Mouse (Mus musculus): ENCODE measurements at regions not wholly inside any gene's neighbourhood (a gene's known extent, or its start where the extent isn't known, plus 50 kb on each side); places are given as distances from the start of the nearest gene placed in this dataset.

DNA sequence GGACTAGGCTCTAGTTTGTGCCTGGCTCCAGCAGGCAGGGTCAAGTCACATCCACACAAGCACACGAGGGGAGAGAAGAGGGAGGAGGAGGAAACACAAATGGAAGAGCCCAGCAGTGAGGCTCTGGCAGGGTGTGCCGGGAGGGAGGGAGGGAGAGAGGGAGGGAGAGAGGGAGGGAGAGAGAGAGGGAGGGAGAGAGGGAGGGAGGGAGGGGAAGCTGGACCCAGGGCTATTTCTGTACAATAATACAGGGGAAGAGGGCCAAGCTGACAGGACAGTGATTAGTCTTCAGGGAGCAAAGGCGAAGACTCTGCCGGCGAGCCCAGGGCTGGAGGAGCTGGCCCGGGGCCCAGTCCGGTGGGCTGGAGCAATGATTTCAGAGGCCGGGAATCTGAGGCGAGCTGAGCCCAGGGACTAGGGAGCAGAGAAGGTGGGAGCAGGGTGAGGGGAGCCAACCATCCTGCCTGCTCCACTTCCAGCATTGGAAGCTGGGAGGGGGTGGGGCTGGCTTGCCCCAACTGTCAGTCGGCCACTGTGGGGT is 155.6 kb downstream of the Efnb1 start:
- no peaks in the 10 kb centered on the region for H3K36me3 ChIP-seq
- H3K27me3 ChIP-seq (replicated peaks), result peaks cover 46% of the 10 kb centered on the region
- peak overlapping the region; percentile 91 for H3K27ac ChIP-seq (ENCODE audit: poor library complexity, severe bottlenecking)
- H3K9me3 ChIP-seq (replicated peaks), result no peaks in the 10 kb centered on the region
- H3K9ac ChIP-seq, result peak overlapping the region; percentile 36; the same call in 1 of the 2 replicates
- H3K4me1 ChIP-seq (replicated peaks), result peaks cover 47% of the 10 kb centered on the region
- ATAC-seq (ENCODE audit: insufficient number of reproducible peaks, low FRiP score), result peak; percentile 81
- peak overlapping the region; percentile 10 for H3K4me2 ChIP-seq
- WGBS, result 33% methylated on average over 9 of the region's 10 CpGs
- no peak overlapping the region for H3K4me3 ChIP-seq

GRCm38 (mm10) chrX:99287988-99288387 is 152.1 kb downstream of the Efnb1 start:
- no peak overlapping the region for H3K27ac ChIP-seq (ENCODE audit: poor library complexity, severe bottlenecking)
- H3K4me3 ChIP-seq, result no peak overlapping the region
- no peak overlapping the region for H3K9ac ChIP-seq
- H3K36me3 ChIP-seq, result no peaks in the 10 kb centered on the region
- WGBS, result 64% methylated on average over 4 of the region's 4 CpGs
- H3K4me1 ChIP-seq (replicated peaks), result peaks cover 55% of the 10 kb centered on the region
- H3K27me3 ChIP-seq (replicated peaks), result peaks cover 31% of the 10 kb centered on the region
- H3K9me3 ChIP-seq (replicated peaks), result no peaks in the 10 kb centered on the region
- no peak overlapping the region for H3K4me2 ChIP-seq
- no peak for ATAC-seq (ENCODE audit: insufficient number of reproducible peaks, low FRiP score)

DNA sequence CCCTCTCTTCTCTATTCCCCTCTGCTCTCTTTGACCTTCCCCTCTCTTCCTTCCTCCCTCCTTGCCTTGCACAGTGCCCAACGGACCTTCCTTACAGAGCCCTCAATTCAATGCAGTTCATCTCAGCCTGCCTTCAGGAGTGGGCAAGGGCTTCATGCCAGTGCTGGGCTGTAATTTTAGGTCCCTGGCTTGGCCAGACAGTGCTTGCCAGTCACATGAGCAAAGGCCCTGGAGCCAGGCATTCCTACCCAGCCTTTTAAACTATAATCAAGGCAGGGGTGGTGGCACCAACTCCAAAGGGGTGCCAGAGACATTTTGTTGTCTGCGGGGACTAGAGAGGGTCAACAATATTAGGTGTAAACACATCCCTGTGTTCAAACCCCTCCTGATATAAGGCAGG is 150.9 kb downstream of the Efnb1 start:
- Histone ChIP-seq H3K4me3 (no peak overlapping the region), H3K9ac (no peak overlapping the region), H3K4me2 (no peak overlapping the region), H3K36me3 (no peaks in the 10 kb centered on the region), H3K27ac (ENCODE audit: poor library complexity, severe bottlenecking) (no peak overlapping the region), H3K4me1 (replicated peaks) (peaks cover 44% of the 10 kb centered on the region), H3K9me3 (replicated peaks) (no peaks in the 10 kb centered on the region), H3K27me3 (replicated peaks) (peaks cover 23% of the 10 kb centered on the region)
- no peak for ATAC-seq (ENCODE audit: insufficient number of reproducible peaks, low FRiP score)
- WGBS, result 61% methylated on average over 2 of the region's 2 CpGs

- H3K27me3 ChIP-seq (replicated peaks), result peaks cover 29% of the 10 kb centered on the region
- H3K4me1 ChIP-seq (replicated peaks), result peaks cover 39% of the 10 kb centered on the region
- H3K9me3 ChIP-seq (replicated peaks), result no peaks in the 10 kb centered on the region
- H3K9ac ChIP-seq, result no peak overlapping the region
- no peak overlapping the region for H3K4me2 ChIP-seq
- ATAC-seq (ENCODE audit: insufficient number of reproducible peaks, low FRiP score), result peak; percentile 82
- H3K36me3 ChIP-seq, result no peaks in the 10 kb centered on the region
- peak overlapping the region; percentile 79 for H3K27ac ChIP-seq (ENCODE audit: poor library complexity, severe bottlenecking)
- WGBS, result 15% methylated on average over 9 of the region's 9 CpGs
- H3K4me3 ChIP-seq, result no peak overlapping the region
These were observed 149.7 kb downstream of the Efnb1 start for GRCm38 (mm10) chrX:99285611-99286010.

DNA sequence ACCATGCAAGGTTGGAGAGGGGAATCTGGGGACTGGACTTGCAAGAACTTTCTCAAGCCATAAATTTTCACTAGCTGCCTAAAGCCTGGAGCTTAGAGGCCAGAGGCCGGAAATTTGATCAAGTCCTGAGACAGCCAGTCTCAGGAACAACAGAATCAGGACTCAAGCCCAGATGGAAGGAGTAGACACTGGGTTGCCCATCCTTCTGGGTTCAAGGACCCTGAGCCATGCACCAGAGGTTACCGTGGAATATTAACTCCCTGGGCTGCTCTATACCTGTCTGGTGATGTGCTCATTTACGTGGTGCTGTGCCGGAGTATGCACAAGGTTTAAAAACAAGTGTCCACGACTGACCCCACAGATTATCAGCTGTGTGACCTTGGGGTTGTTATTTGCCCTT is 145.1 kb downstream of the Efnb1 start:
- Histone ChIP-seq H3K27ac (ENCODE audit: poor library complexity, severe bottlenecking) (no peak overlapping the region), H3K36me3 (no peaks in the 10 kb centered on the region), H3K27me3 (replicated peaks) (peaks cover 18% of the 10 kb centered on the region; the same call in 1 of the 2 replicates), H3K9ac (no peak overlapping the region), H3K9me3 (replicated peaks) (no peaks in the 10 kb centered on the region), H3K4me1 (replicated peaks) (peaks cover 22% of the 10 kb centered on the region), H3K4me2 (no peak overlapping the region), H3K4me3 (no peak overlapping the region)
- WGBS, result 69% methylated on average over 5 of the region's 5 CpGs
- no peak for ATAC-seq (ENCODE audit: insufficient number of reproducible peaks, low FRiP score)

- Histone ChIP-seq H3K27ac (ENCODE audit: poor library complexity, severe bottlenecking) (no peak overlapping the region), H3K9me3 (replicated peaks) (no peaks in the 10 kb centered on the region)
These were observed 144.6 kb downstream of the Efnb1 start for GRCm38 (mm10) chrX:99280543-99280942.

DNA sequence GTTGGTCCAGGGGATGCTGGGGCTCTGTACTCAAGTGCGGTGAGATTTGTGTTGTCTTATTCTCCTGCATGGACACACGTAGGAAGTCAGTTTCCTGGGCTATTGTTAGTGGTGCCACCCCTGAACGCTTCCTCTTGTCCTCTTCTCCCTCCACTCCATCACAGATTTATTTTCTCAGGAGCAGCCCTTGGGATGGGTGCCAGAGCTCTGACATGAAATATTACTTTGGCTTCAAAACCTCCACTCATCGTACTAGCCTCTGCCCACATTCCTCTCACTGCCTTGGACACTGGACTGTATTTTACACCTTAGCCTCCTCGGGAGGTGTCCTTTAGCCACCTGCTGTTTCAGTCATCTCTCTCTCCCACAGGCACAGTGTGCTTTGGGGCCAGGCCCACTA is 139.6 kb downstream of the Efnb1 start:
- 73% methylated on average over 5 of the region's 5 CpGs for WGBS

More at GRCm38 (mm10) chrX:99280543-99280942, 144.6 kb downstream of the Efnb1 start:
- 54% methylated on average over 5 of the region's 5 CpGs for WGBS
- Histone ChIP-seq H3K27me3 (replicated peaks) (peaks cover 19% of the 10 kb centered on the region; the same call in 1 of the 2 replicates), H3K4me3 (no peak overlapping the region), H3K4me2 (no peak overlapping the region), H3K36me3 (no peaks in the 10 kb centered on the region), H3K9ac (no peak overlapping the region), H3K4me1 (replicated peaks) (peaks cover 18% of the 10 kb centered on the region)
- no peak for ATAC-seq (ENCODE audit: insufficient number of reproducible peaks, low FRiP score)

DNA sequence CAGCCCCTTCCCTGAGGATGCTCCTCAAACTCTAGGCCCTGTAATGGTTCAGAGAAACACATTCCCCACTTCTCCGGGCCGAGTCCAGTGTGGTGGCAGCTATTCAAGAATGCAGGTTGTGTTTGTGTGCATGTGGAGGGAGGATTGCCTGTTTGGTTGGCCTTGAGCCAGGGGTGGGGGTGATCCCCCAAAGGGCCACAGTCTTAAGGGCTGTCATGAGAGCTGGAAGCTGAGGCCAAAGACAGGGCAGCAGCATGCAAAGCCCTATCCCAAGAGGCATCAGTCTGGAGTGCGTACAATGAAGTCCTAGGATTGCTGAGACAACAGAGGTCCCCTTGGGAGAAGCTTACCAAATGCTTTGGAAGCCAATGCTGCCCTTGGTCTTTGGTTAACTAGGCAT is 136.0 kb downstream of the Efnb1 start:
- no peak for ATAC-seq (ENCODE audit: insufficient number of reproducible peaks, low FRiP score)
- Histone ChIP-seq H3K4me1 (replicated peaks) (no peaks in the 10 kb centered on the region), H3K36me3 (no peaks in the 10 kb centered on the region), H3K4me2 (no peak overlapping the region), H3K4me3 (no peak overlapping the region), H3K9ac (no peak overlapping the region), H3K9me3 (replicated peaks) (no peaks in the 10 kb centered on the region), H3K27ac (ENCODE audit: poor library complexity, severe bottlenecking) (no peak overlapping the region), H3K27me3 (replicated peaks) (peaks cover 10% of the 10 kb centered on the region)
- 55% methylated on average over 3 of the region's 3 CpGs for whole genome bisulfite sequencing

More for the DNA sequence above, 139.6 kb downstream of the Efnb1 start:
- Histone ChIP-seq H3K27me3 (replicated peaks) (peaks cover 10% of the 10 kb centered on the region), H3K27ac (ENCODE audit: poor library complexity, severe bottlenecking) (no peak overlapping the region), H3K4me2 (no peak overlapping the region), H3K4me3 (no peak overlapping the region), H3K36me3 (no peaks in the 10 kb centered on the region), H3K9me3 (replicated peaks) (no peaks in the 10 kb centered on the region), H3K9ac (no peak overlapping the region), H3K4me1 (replicated peaks) (peaks cover 1% of the 10 kb centered on the region; the same call in 1 of the 2 replicates)
- no peak for ATAC-seq (ENCODE audit: insufficient number of reproducible peaks, low FRiP score)

GRCm38 (mm10) chrX:99249038-99249607 is 113.2 kb downstream of the Efnb1 start:
- no peak for ATAC-seq (ENCODE audit: insufficient number of reproducible peaks, low FRiP score)
- 73% methylated on average over 5 of the region's 5 CpGs for WGBS
- Histone ChIP-seq H3K4me1 (replicated peaks) (no peaks in the 10 kb centered on the region), H3K4me3 (no peak overlapping the region), H3K9ac (no peak overlapping the region), H3K4me2 (no peak overlapping the region), H3K9me3 (replicated peaks) (no peaks in the 10 kb centered on the region), H3K27me3 (replicated peaks) (peaks cover 31% of the 10 kb centered on the region), H3K36me3 (no peaks in the 10 kb centered on the region), H3K27ac (ENCODE audit: poor library complexity, severe bottlenecking) (no peak overlapping the region)

GRCm38 (mm10) chrX:99248181-99248580 is 112.3 kb downstream of the Efnb1 start:
- no peaks in the 10 kb centered on the region for H3K36me3 ChIP-seq
- H3K4me1 ChIP-seq (replicated peaks), result no peaks in the 10 kb centered on the region
- no peak overlapping the region for H3K27ac ChIP-seq (ENCODE audit: poor library complexity, severe bottlenecking)
- no peaks in the 10 kb centered on the region for H3K9me3 ChIP-seq (replicated peaks)
- H3K4me2 ChIP-seq, result no peak overlapping the region
- H3K4me3 ChIP-seq, result no peak overlapping the region
- 70% methylated on average over 5 of the region's 5 CpGs for WGBS
- peaks cover 35% of the 10 kb centered on the region for H3K27me3 ChIP-seq (replicated peaks)
- H3K9ac ChIP-seq, result no peak overlapping the region
- ATAC-seq (ENCODE audit: insufficient number of reproducible peaks, low FRiP score), result no peak

DNA sequence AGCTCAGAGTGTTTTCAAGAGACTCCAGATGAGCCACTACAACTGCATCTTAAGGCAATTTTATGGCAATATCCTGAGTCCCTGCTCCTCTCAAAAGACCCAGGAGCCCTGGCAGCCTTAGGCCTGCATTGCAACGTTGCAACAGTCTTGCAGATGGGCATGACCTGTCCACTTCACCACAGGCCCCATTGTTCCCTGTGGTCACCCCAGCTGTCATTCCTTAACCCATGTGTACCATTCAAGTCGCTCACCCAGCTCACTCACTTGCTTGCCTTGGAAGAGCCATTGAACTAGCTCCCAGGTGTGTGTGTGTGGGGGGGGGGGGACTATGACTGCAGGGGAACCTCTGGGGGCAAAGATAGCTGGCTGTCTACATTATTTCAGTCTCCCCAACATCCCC is 110.8 kb downstream of the Efnb1 start:
- H3K4me3 ChIP-seq, result no peak overlapping the region
- H3K9ac ChIP-seq, result no peak overlapping the region
- no peak overlapping the region for H3K4me2 ChIP-seq
- no peaks in the 10 kb centered on the region for H3K36me3 ChIP-seq
- peaks cover 35% of the 10 kb centered on the region for H3K27me3 ChIP-seq (replicated peaks)
- WGBS, result 63% methylated on average over 2 of the region's 2 CpGs
- no peaks in the 10 kb centered on the region for H3K9me3 ChIP-seq (replicated peaks)
- H3K4me1 ChIP-seq (replicated peaks), result peaks cover 6% of the 10 kb centered on the region
- no peak for ATAC-seq (ENCODE audit: insufficient number of reproducible peaks, low FRiP score)
- no peak overlapping the region for H3K27ac ChIP-seq (ENCODE audit: poor library complexity, severe bottlenecking)

GRCm38 (mm10) chrX:99246051-99246450 is 110.1 kb downstream of the Efnb1 start:
- ATAC-seq (ENCODE audit: insufficient number of reproducible peaks, low FRiP score), result no peak
- no peak overlapping the region for H3K4me3 ChIP-seq
- peaks cover 35% of the 10 kb centered on the region for H3K27me3 ChIP-seq (replicated peaks)
- H3K27ac ChIP-seq (ENCODE audit: poor library complexity, severe bottlenecking), result no peak overlapping the region
- WGBS, result 80% methylated on average over 8 of the region's 8 CpGs
- H3K9ac ChIP-seq, result no peak overlapping the region
- H3K36me3 ChIP-seq, result no peaks in the 10 kb centered on the region
- peaks cover 12% of the 10 kb centered on the region for H3K4me1 ChIP-seq (replicated peaks)
- no peak overlapping the region for H3K4me2 ChIP-seq
- no peaks in the 10 kb centered on the region for H3K9me3 ChIP-seq (replicated peaks)

Measured in heart, embryonic 12.5 days (tissue).